Mouse (Mus musculus): Measurements from ENCODE around the gene Zbtb33. TPM values are rescaled to one million over a fixed set of nuclear protein-coding genes. Genes with fewer than 3 reads are reported as not detected.
"Not testable (repeated sequence)": the region's sequence is repeated elsewhere in the genome, so short reads cannot be mapped to it uniquely, and the experiment has no call there.

Gene Zbtb33
- polyA plus RNA-seq (2016; fragmentation: Nextera tagmentation; extraction: Ambion mirVana) = 3.0 and 3.4 TPM in 2 replicates

GRCm38 (mm10) chrX:38189552-38190457 lies at the start of gene Zbtb33:
TSS of gene Zbtb33 (plus strand) at chrX:38189793.
- Histone ChIP-seq H3K27ac (replicated peaks) (peak within 1 kb of the TSS; percentile 92), H3K36me3 (replicated peaks) (peaks cover 25% of the 10 kb centered on the region), H3K27me3 (replicated peaks; ENCODE audit: low read depth, poor library complexity, severe bottlenecking) (no peaks in the 10 kb centered on the region), H3K4me1 (0 out of 2 replicates have a peak, but pooled peaks cover 4% of the 10 kb centered on the region), H3K4me3 (peak within 1 kb of the TSS; percentile 74), H3K9me3 (no peaks in the 10 kb centered on the region)
- DNase-seq (ENCODE audit: low spot score) = peak; percentile 91
- 24% methylated on average over 72 of the region's 72 CpGs for WGBS

- no peaks in the 10 kb centered on the region for H3K27me3 ChIP-seq (replicated peaks; ENCODE audit: low read depth, poor library complexity, severe bottlenecking)
- H3K9me3 ChIP-seq = no peaks in the 10 kb centered on the region
- H3K36me3 ChIP-seq (replicated peaks) = no peaks in the 10 kb centered on the region
- DNase-seq (ENCODE audit: low spot score) = no peak
- H3K4me3 ChIP-seq = no peak overlapping the region
- H3K4me1 ChIP-seq = no peaks in the 10 kb centered on the region
- no peak overlapping the region for H3K27ac ChIP-seq (replicated peaks)
- 57% methylated on average over 1 of the region's 1 CpGs for WGBS
These were observed 30.5 kb upstream of the Zbtb33 start for GRCm38 (mm10) chrX:38159097-38159496.

- Histone ChIP-seq H3K4me1 (no peaks in the 10 kb centered on the region), H3K36me3 (replicated peaks) (no peaks in the 10 kb centered on the region), H3K4me3 (no peak overlapping the region), H3K27ac (replicated peaks) (no peak overlapping the region), H3K27me3 (replicated peaks; ENCODE audit: low read depth, poor library complexity, severe bottlenecking) (no peaks in the 10 kb centered on the region), H3K9me3 (no peaks in the 10 kb centered on the region)
- WGBS = 85% methylated on average over 3 of the region's 3 CpGs
- no peak for DNase-seq (ENCODE audit: low spot score)
These were observed 24.3 kb upstream of the Zbtb33 start for GRCm38 (mm10) chrX:38165315-38165714.

GRCm38 (mm10) chrX:38166064-38166463 lies 23.5 kb upstream of the Zbtb33 start:
- no peak for DNase-seq (ENCODE audit: low spot score)
- WGBS = 82% methylated on average over 9 of the region's 9 CpGs
- no peaks in the 10 kb centered on the region for H3K36me3 ChIP-seq (replicated peaks)

GRCm38 (mm10) chrX:38166592-38166991 lies 23.0 kb upstream of the Zbtb33 start:
- Histone ChIP-seq H3K36me3 (replicated peaks) (no peaks in the 10 kb centered on the region), H3K27me3 (replicated peaks; ENCODE audit: low read depth, poor library complexity, severe bottlenecking) (no peaks in the 10 kb centered on the region), H3K9me3 (no peaks in the 10 kb centered on the region), H3K27ac (replicated peaks) (no peak overlapping the region), H3K4me3 (no peak overlapping the region), H3K4me1 (no peaks in the 10 kb centered on the region)
- WGBS = 76% methylated on average over 4 of the region's 4 CpGs
- DNase-seq (ENCODE audit: low spot score) = no peak

More at GRCm38 (mm10) chrX:38166064-38166463, 23.5 kb upstream of the Zbtb33 start:
- Histone ChIP-seq H3K27ac (replicated peaks) (no peak overlapping the region), H3K4me1 (no peaks in the 10 kb centered on the region), H3K4me3 (no peak overlapping the region), H3K27me3 (replicated peaks; ENCODE audit: low read depth, poor library complexity, severe bottlenecking) (no peaks in the 10 kb centered on the region), H3K9me3 (no peaks in the 10 kb centered on the region)

- H3K27ac ChIP-seq (replicated peaks); H3K36me3 ChIP-seq (replicated peaks); H3K27me3 ChIP-seq (replicated peaks; ENCODE audit: low read depth, poor library complexity, severe bottlenecking); H3K9me3 ChIP-seq; H3K4me1 ChIP-seq: not testable (repeated sequence)
- WGBS = 31% methylated on average over 19 of the region's 19 CpGs
- peak overlapping the region; percentile 44 for H3K4me3 ChIP-seq
- peak; percentile 54 for DNase-seq (ENCODE audit: low spot score)
These were observed 9.7 kb upstream of the Zbtb33 start for GRCm38 (mm10) chrX:38179891-38180310.

- H3K27me3 ChIP-seq (replicated peaks; ENCODE audit: low read depth, poor library complexity, severe bottlenecking) = no peaks in the 10 kb centered on the region
- H3K9me3 ChIP-seq = peaks cover 3% of the 10 kb centered on the region
- H3K4me3 ChIP-seq = peak overlapping the region; percentile 56
- 0 out of 2 replicates have a peak overlapping the region, but pooled peaks have one; percentile 40 for H3K27ac ChIP-seq (replicated peaks)
- peak; percentile 50 for DNase-seq (ENCODE audit: low spot score)
- H3K36me3 ChIP-seq (replicated peaks) = no peaks in the 10 kb centered on the region
- no peaks in the 10 kb centered on the region for H3K4me1 ChIP-seq
- 18% methylated on average over 38 of the region's 38 CpGs for WGBS
These were observed 8.7 kb upstream of the Zbtb33 start for GRCm38 (mm10) chrX:38180656-38181607.

- no peaks in the 10 kb centered on the region for H3K27me3 ChIP-seq (replicated peaks; ENCODE audit: low read depth, poor library complexity, severe bottlenecking)
- H3K27ac ChIP-seq (replicated peaks) = no peak overlapping the region
- DNase-seq (ENCODE audit: low spot score) = peak; percentile 84
- H3K4me3 ChIP-seq = peak overlapping the region; percentile 56
- WGBS = 16% methylated on average over 14 of the region's 15 CpGs
- no peaks in the 10 kb centered on the region for H3K36me3 ChIP-seq (replicated peaks)
- H3K4me1 ChIP-seq = no peaks in the 10 kb centered on the region
- peaks cover 3% of the 10 kb centered on the region for H3K9me3 ChIP-seq
These were observed 7.9 kb upstream of the Zbtb33 start for GRCm38 (mm10) chrX:38181608-38182258.

GRCm38 (mm10) chrX:38185520-38185919 lies 4.1 kb upstream of the Zbtb33 start:
- no peak for DNase-seq (ENCODE audit: low spot score)
- Histone ChIP-seq H3K9me3 (no peaks in the 10 kb centered on the region), H3K4me3 (no peak overlapping the region), H3K4me1 (no peaks in the 10 kb centered on the region), H3K27me3 (replicated peaks; ENCODE audit: low read depth, poor library complexity, severe bottlenecking) (no peaks in the 10 kb centered on the region), H3K27ac (replicated peaks) (no peak overlapping the region), H3K36me3 (replicated peaks) (no peaks in the 10 kb centered on the region)
- WGBS = 33% methylated on average over 2 of the region's 2 CpGs

- WGBS = 17% methylated on average over 3 of the region's 3 CpGs
- Histone ChIP-seq H3K27me3 (replicated peaks; ENCODE audit: low read depth, poor library complexity, severe bottlenecking) (no peaks in the 10 kb centered on the region), H3K4me1 (0 out of 2 replicates have a peak, but pooled peaks cover 4% of the 10 kb centered on the region), H3K27ac (replicated peaks) (peak overlapping the region; percentile 92), H3K36me3 (replicated peaks) (peaks cover 25% of the 10 kb centered on the region), H3K4me3 (peak overlapping the region; percentile 74), H3K9me3 (no peaks in the 10 kb centered on the region)
- no peak for DNase-seq (ENCODE audit: low spot score)
These were observed 818 bp downstream of the Zbtb33 start for GRCm38 (mm10) chrX:38190458-38190764.

GRCm38 (mm10) chrX:38201816-38202215 lies 12.2 kb downstream of the Zbtb33 start:
- Histone ChIP-seq H3K27ac (replicated peaks) (no peak overlapping the region), H3K4me1 (no peaks in the 10 kb centered on the region), H3K9me3 (no peaks in the 10 kb centered on the region), H3K36me3 (replicated peaks) (no peaks in the 10 kb centered on the region; the same call in 1 of the 2 replicates), H3K4me3 (no peak overlapping the region), H3K27me3 (replicated peaks; ENCODE audit: low read depth, poor library complexity, severe bottlenecking) (no peaks in the 10 kb centered on the region)
- 85% methylated on average over 2 of the region's 2 CpGs for WGBS
- DNase-seq (ENCODE audit: low spot score) = no peak

- Histone ChIP-seq H3K4me1 (no peaks in the 10 kb centered on the region), H3K36me3 (replicated peaks) (no peaks in the 10 kb centered on the region), H3K4me3 (no peak overlapping the region), H3K9me3 (no peaks in the 10 kb centered on the region), H3K27me3 (replicated peaks; ENCODE audit: low read depth, poor library complexity, severe bottlenecking) (no peaks in the 10 kb centered on the region), H3K27ac (replicated peaks) (no peak overlapping the region)
- no peak for DNase-seq (ENCODE audit: low spot score)
- 55% methylated on average over 1 of the region's 1 CpGs for WGBS
These were observed 17.8 kb downstream of the Zbtb33 start for GRCm38 (mm10) chrX:38207392-38207791.
